Mouse (Mus musculus) liver, adult 2 months (tissue): ENCODE measurements around the gene Cntn4. TPM values are rescaled to one million over a fixed set of nuclear protein-coding genes. Genes with fewer than 3 reads are reported as not detected.

Experiments
- DNase-seq: peaks from one replicate; pipeline ENCODE4 v3.0.0-alpha.2; 2011; ENCODE audit warnings: low read depth, low spot score; ENCODE audit errors: extremely low read depth
- H3K27ac ChIP-seq: fragments of 200-500 bp; replicated peaks from 2 replicates; pipeline ENCODE4 v1.5.1; 2012; ENCODE audit warnings: low read depth, mild to moderate bottlenecking, control low read depth, inconsistent platforms, low read length; ENCODE audit not compliant: insufficient read depth
- H3K27me3 ChIP-seq: fragments of 200-500 bp; 2 replicates; pipeline ENCODE4 v1.6.1; 2012; ENCODE audit warnings: mild to moderate bottlenecking, moderate library complexity, low read length, inconsistent platforms; ENCODE audit not compliant: control insufficient read depth, insufficient read depth
- H3K36me3 ChIP-seq: fragments of 200-500 bp; 2 replicates; pipeline ENCODE4 v1.6.1; 2012; ENCODE audit warnings: low read length, inconsistent platforms; ENCODE audit not compliant: control insufficient read depth, insufficient read depth
- H3K4me1 ChIP-seq: fragments of 200-500 bp; 2 replicates; pipeline ENCODE4 v1.6.1; 2011; ENCODE audit warnings: low read length; ENCODE audit not compliant: control insufficient read depth, insufficient read depth
- H3K4me3 ChIP-seq: fragments of 200-500 bp; 2 replicates; pipeline ENCODE4 v1.5.1; 2011; ENCODE audit warnings: low read depth, mild to moderate bottlenecking, control low read depth, low read length, moderate library complexity; ENCODE audit not compliant: insufficient read depth
- H3K79me2 ChIP-seq: fragments of 200-500 bp; 2 replicates; pipeline ENCODE4 v1.6.1; 2012; ENCODE audit warnings: inconsistent platforms, mild to moderate bottlenecking, low read length, moderate library complexity; ENCODE audit not compliant: control insufficient read depth, insufficient read depth
- H3K9ac ChIP-seq: fragments of 200-500 bp; 2 replicates; pipeline ENCODE4 v1.6.1; 2012; ENCODE audit warnings: low read depth, mild to moderate bottlenecking, control low read depth, inconsistent platforms, low read length
- CTCF ChIP-seq: fragments of 200-500 bp; IDR thresholded peaks from 2 replicates; pipeline ENCODE4 v1.5.1; 2011; ENCODE audit warnings: low read depth, low read length, control low read depth
- POLR2A ChIP-seq: fragments of 200-500 bp; IDR thresholded peaks from 2 replicates; pipeline ENCODE4 v1.6.1; 2011; ENCODE audit warnings: low read length, control low read depth; ENCODE audit not compliant: insufficient read depth; ENCODE audit errors: extremely low read depth
- WGBS: fragments of 180-500 bp; shearing (Covaris S2); methylation state at CpG from one replicate; pipeline ENCODE4 v1.1.7; 2018; 5-methylcytosine and 5-hydroxymethylcytosine counted together
- polyA plus RNA-seq: library from polyadenylated mRNA; depleted of rRNA; stranded (reverse); fragments of >200 nt; gene quantifications from 2 replicates; pipeline ENCODE4 v1.2.3, GENCODE M21; 2012
- total RNA-seq: library from RNA; depleted of rRNA; stranded (reverse); fragments of >200 nt; gene quantifications from 2 replicates; pipeline ENCODE4 v1.2.3, GENCODE M21; 2014

Cntn4 gene
- total and polyA plus RNA-seq, 2 experiments: not detected

GRCm38 (mm10) chr6:106465766-106466165 lies 788.3 kb downstream of the Cntn4 start:
- DNase-seq: peak; percentile 7
- H3K27ac ChIP-seq: no peak overlapping the region
- H3K4me3 ChIP-seq: no peak overlapping the region
- no peak overlapping the region for H3K9ac ChIP-seq
- 1% methylated on average over 2 of the region's 2 CpGs for WGBS
- no peaks in the 10 kb centered on the region for H3K27me3 ChIP-seq
- TF ChIP-seq CTCF (no peak), POLR2A (no peak)
- H3K36me3 ChIP-seq: no peaks in the 10 kb centered on the region
- no peaks in the 10 kb centered on the region for H3K79me2 ChIP-seq
- H3K4me1 ChIP-seq: no peaks in the 10 kb centered on the region

DNA sequence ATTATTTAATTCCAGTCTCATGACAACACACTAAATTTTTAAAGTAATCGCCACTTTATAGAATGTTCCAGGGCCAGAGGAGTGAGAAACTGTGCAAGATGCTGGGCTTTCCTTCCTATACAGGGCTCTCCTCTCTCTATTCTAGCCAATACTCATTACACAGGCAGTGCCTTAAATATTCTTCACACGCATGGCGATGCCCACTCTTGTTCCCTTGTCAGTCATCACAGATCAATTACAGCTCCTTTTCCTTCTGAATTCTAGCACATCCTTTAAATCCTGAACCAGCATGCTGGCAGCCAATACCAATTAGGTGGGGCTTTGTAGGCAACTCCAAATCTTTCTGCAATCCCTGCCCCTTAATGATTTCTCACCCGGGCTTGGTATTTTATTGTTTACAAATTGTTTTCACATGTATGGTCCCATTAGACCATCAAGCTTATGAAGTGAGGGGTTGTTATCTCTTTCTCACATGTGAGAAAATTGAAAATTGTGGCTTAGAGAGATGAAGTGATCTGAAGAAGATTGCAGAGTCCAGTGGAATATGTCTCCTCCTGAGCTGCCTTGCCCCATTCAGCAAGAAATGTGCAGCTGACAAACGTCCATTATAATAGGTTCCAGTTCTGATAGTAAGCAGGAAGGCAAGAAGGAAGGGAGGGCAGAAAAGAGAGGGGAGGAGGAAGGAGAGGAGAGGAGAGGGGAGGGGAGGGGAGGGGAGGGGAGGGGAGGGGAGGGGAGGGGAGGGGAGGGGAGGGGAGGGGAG lies 789.0 kb downstream of the Cntn4 start:
- H3K79me2 ChIP-seq: no peaks in the 10 kb centered on the region
- no peaks in the 10 kb centered on the region for H3K4me1 ChIP-seq
- no peak overlapping the region for H3K27ac ChIP-seq
- no peaks in the 10 kb centered on the region for H3K27me3 ChIP-seq
- H3K36me3 ChIP-seq: no peaks in the 10 kb centered on the region
- TF ChIP-seq POLR2A (no peak), CTCF (no peak)
- 60% methylated on average over 5 of the region's 5 CpGs for WGBS
- DNase-seq: no peak
- no peak overlapping the region for H3K4me3 ChIP-seq
- H3K9ac ChIP-seq: no peak overlapping the region

DNA sequence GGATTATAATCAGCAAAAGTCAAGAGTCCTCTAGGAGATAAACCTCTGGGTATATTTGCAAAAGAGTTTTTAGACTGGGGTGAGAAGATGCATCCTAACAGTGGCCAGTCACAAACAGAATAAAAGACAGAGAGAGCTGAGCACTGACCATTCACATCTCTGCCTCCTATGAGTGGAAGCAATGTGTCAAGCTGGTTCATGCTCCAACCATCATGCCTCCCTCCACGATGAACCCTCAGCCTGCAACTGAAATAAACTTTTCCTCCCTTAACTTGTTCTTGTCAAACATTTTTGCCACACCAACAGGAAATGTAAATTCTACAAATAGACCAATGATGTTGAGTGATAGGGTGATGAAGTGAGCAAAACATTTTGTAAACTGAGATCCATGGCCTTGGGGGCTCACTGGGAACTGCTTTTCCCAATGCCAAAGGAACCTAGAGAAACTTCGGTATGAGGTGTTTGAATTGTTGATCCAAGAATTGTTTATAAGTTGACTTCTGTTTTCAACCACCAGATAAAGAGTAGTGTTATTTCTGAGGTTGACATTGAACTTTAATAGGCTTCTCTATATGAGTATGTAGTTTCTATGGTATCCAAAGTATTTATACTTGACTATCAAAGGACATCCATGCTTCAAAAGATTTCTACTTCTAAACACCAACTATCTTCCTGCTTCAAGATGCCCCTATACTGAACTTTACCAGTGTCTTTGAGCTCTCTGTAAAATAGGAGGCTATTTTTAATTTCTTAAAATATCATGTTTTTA lies 794.6 kb downstream of the Cntn4 start:
- H3K9ac ChIP-seq: no peak overlapping the region
- H3K27me3 ChIP-seq: no peaks in the 10 kb centered on the region
- no peak for DNase-seq
- H3K79me2 ChIP-seq: no peaks in the 10 kb centered on the region
- no peaks in the 10 kb centered on the region for H3K4me1 ChIP-seq
- WGBS: 65% methylated on average over 2 of the region's 2 CpGs
- H3K4me3 ChIP-seq: no peak overlapping the region
- no peak overlapping the region for H3K27ac ChIP-seq
- TF ChIP-seq POLR2A: no peak
- no peak for TF ChIP-seq CTCF
- H3K36me3 ChIP-seq: no peaks in the 10 kb centered on the region

DNA sequence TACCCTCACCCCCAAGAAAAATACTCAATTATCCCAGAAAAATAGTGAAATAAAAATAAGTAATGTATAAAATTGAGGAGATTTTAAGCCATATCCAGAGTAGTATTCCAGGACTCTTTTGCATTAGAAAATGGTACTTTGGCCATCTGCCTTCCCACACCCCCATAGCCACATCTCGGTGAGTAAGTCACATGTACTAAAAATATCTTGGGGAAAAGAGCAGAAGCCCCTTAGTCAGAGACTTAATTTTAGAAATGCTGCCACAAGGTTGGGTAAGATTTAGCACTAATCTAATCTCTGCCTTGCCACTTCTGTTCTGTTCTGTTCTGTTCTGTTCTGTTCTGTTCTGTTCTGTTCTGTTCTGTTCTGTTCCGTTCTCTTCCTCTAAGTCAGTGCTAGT lies 796.4 kb downstream of the Cntn4 start:
- no peaks in the 10 kb centered on the region for H3K4me1 ChIP-seq
- H3K79me2 ChIP-seq: no peaks in the 10 kb centered on the region
- no peaks in the 10 kb centered on the region for H3K36me3 ChIP-seq
- no peak overlapping the region for H3K9ac ChIP-seq
- H3K27ac ChIP-seq: no peak overlapping the region
- WGBS: 88% methylated on average over 2 of the region's 2 CpGs
- no peak overlapping the region for H3K4me3 ChIP-seq
- H3K27me3 ChIP-seq: no peaks in the 10 kb centered on the region
- no peak for DNase-seq
- no peak for TF ChIP-seq POLR2A
- TF ChIP-seq CTCF: no peak

DNA sequence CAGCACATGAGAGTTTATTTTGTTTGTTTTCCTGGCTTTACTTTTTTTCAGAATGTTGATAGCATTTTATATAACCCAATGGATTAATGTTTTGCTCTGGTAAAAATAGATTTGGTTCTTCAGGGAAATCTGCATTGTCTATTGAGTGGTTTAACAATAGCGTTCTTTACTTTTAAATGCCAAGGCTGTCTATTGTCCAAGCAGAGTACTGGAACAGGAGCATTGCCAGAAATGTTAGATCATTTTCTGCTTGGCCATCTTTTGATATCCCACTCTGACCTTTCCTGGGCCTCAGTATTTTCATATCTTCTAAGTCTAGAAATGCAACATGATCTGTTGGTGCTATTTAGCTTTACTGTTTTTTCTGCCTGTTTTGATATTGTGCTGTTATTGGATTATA lies 804.1 kb downstream of the Cntn4 start:
- Histone ChIP-seq H3K79me2 (no peaks in the 10 kb centered on the region), H3K27ac (no peak overlapping the region), H3K27me3 (no peaks in the 10 kb centered on the region), H3K4me3 (no peak overlapping the region), H3K36me3 (no peaks in the 10 kb centered on the region), H3K4me1 (no peaks in the 10 kb centered on the region), H3K9ac (no peak overlapping the region)
- TF ChIP-seq POLR2A (no peak), CTCF (no peak)
- WGBS: 83% methylated on average over 1 of the region's 1 CpGs
- no peak for DNase-seq

DNA sequence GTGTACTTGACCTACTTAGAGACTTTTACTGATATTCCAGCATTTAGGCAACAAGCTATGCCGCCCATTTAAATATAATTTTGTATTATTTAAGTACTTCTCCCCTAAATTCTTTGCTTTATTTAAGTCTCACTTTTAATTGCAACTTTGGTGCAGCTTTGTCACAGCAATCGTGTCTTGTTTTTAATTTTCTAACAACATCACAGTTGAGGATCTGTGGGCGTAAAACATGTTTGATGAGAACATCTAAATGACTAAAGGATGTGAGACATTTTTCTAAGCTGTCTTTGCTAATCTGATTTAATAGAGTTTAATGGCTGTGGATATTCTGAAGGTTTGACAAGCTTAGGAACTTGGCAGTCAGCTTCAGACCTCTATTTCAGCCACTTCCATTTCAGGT lies 818.8 kb downstream of the Cntn4 start:
- Histone ChIP-seq H3K27ac (no peak overlapping the region), H3K4me3 (no peak overlapping the region), H3K27me3 (no peaks in the 10 kb centered on the region), H3K4me1 (no peaks in the 10 kb centered on the region), H3K36me3 (no peaks in the 10 kb centered on the region), H3K9ac (no peak overlapping the region), H3K79me2 (no peaks in the 10 kb centered on the region)
- no peak for DNase-seq
- TF ChIP-seq CTCF (no peak), POLR2A (no peak)
- WGBS: 82% methylated on average over 3 of the region's 3 CpGs
